Mouse (Mus musculus) forebrain, embryonic 15.5 days (tissue): ENCODE data around the gene Bud23. TPM values are rescaled to one million over a fixed set of nuclear protein-coding genes. Genes with fewer than 3 reads are reported as not detected.

Experiments used
- ATAC-seq: fragments of 200-750 bp; cut with Nextera tagmentation; replicated peaks from 2 replicates; pipeline ENCODE4 v1.8.0; 2017; ENCODE audit warnings: mild to moderate bottlenecking, moderate TSS enrichment, moderate library complexity
- H3K27ac ChIP-seq: fragments of 300-500 bp; sonication (generic); replicated peaks from 2 replicates; pipeline ENCODE4 v1.5.1; 2015; ENCODE audit warnings: mild to moderate bottlenecking, inconsistent platforms
- H3K27me3 ChIP-seq: fragments of 300-500 bp; sonication (generic); 2 replicates; pipeline ENCODE4 v1.6.1; 2015; ENCODE audit warnings: inconsistent platforms
- H3K36me3 ChIP-seq: fragments of 300-500 bp; sonication (generic); 2 replicates; pipeline ENCODE4 v1.6.1; 2015; ENCODE audit warnings: mild to moderate bottlenecking, inconsistent platforms
- H3K4me1 ChIP-seq: fragments of 300-500 bp; sonication (generic); 2 replicates; pipeline ENCODE4 v1.6.1; 2015; ENCODE audit warnings: inconsistent platforms
- H3K4me2 ChIP-seq: fragments of 300-500 bp; sonication (generic); replicated peaks from 2 replicates; pipeline ENCODE4 v1.6.1; 2015; ENCODE audit warnings: mild to moderate bottlenecking, inconsistent platforms
- H3K4me3 ChIP-seq: fragments of 300-500 bp; sonication (generic); 2 replicates; pipeline ENCODE4 v1.5.1; 2015; ENCODE audit warnings: mild to moderate bottlenecking, inconsistent platforms
- H3K9ac ChIP-seq: fragments of 300-500 bp; sonication (generic); replicated peaks from 2 replicates; pipeline ENCODE4 v1.6.1; 2015; ENCODE audit warnings: mild to moderate bottlenecking, inconsistent platforms
- H3K9me3 ChIP-seq: fragments of 300-500 bp; sonication (generic); 2 replicates; pipeline ENCODE4 v1.6.1; 2016; ENCODE audit warnings: inconsistent platforms
- WGBS: fragments of 180-500 bp; shearing (Covaris S2); methylation state at CpG from one replicate; pipeline ENCODE4 v1.1.7; 2015; ENCODE audit warnings: mixed read lengths; 5-methylcytosine and 5-hydroxymethylcytosine counted together
- polyA plus RNA-seq: library from polyadenylated mRNA; unstranded; fragments of >200 nt; fragmentation: Nextera tagmentation; extraction: Ambion mirVana; gene quantifications from 2 replicates; pipeline ENCODE4 v1.2.1, GENCODE M21; 2015

Gene Bud23
- polyA plus RNA-seq, 1 experiment from 2014 or later: 89.0 TPM

DNA sequence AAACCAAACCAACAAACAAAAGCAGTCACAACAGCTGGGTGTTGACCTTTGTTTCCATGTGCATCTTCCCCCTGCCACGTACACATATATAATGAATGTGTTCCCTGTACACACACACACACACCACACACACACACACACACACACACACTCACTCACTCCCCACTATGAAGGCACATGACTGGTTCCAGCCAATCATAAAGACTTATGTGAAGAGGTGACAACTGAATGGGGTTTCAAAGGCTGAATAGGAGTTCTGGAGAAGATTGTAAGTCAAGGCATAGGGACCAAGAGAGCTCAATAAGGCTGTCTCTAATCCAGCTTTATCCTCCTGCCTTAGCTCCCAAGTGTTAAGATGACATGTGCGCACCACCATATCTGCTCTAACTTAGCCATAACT, 14.8 kb upstream of the Bud23 start:
- Histone ChIP-seq H3K4me1 (peaks cover 16% of the 10 kb centered on the region), H3K4me3 (no peak overlapping the region), H3K9me3 (no peaks in the 10 kb centered on the region), H3K27me3 (no peaks in the 10 kb centered on the region), H3K36me3 (no peaks in the 10 kb centered on the region; the same call in 1 of the 2 replicates), H3K4me2 (no peak overlapping the region), H3K27ac (no peak overlapping the region), H3K9ac (no peak overlapping the region)
- whole genome bisulfite sequencing: 100% methylated on average over 2 of the region's 2 CpGs
- ATAC-seq: no peak

DNA sequence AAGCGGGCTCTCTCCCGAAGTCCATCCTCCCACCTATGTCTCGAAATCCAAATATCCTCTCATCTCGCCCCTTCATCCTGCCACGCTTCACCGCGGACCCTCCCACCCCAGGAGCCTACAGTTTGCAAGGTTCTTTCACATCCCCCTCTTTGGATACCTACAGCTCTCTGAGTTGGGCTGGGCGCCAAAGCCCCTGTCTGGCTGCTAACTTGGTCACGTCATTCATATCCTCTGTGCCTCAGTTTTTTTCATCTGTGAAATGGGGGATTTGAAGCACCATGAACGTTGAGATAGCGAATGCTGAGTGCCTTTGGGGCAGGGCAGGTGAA, 13.7 kb upstream of the Bud23 start:
- Histone ChIP-seq H3K4me1 (peaks cover 25% of the 10 kb centered on the region), H3K4me2 (peak overlapping the region; percentile 72), H3K36me3 (peaks cover 2% of the 10 kb centered on the region; the same call in 1 of the 2 replicates), H3K27ac (peak overlapping the region; percentile 97), H3K4me3 (peak overlapping the region; percentile 77), H3K9ac (peak overlapping the region; percentile 98), H3K27me3 (no peaks in the 10 kb centered on the region), H3K9me3 (no peaks in the 10 kb centered on the region)
- no peak for ATAC-seq
- 1% methylated on average over 11 of the region's 11 CpGs for WGBS

DNA sequence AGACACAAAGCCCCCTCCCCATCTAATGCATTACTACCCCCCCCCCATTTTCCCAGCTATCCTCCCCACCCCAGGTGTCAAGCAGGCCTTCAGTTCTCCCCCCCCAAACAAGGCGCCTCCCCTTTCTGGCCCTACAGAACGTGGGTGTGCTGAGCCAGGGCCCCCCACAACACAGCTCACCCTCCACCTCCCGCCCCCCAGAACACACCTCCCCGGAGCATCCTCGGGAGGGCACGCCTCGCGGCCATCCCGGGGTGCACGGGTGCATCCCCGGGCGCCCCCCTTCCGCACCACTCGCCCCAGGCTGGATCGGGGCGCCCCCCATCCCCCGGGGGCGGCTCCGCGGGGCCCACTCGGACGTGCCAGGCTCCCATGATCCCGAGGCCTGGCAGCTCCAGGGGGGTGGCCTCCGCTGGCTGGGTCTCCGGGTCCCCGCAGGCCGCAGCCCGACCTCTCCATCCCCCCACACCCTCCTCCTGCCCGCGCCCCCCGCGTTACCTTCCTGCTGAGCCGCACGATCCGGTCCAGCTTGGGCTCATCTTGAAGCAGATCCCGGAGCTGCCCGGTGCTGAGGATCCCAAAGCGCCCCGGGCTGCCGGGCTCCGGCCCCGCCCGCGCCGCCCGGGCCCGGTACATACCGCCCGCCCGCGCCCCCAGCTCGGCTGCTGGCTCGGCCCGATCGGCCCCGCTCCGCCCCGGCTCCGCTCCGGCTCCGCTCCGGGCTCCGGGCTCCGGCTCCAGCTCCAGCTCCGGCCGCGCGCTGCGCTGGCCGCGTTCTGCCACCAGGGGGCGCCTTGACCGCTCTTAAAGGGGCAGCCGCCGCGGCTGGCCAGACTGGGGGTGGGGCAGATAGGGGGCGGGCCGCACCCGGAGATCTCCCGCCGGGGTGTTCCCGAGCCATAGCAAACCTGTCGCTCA, 13.1 kb upstream of the Bud23 start, which contains the start of gene Vps37d:
TSS of gene Vps37d (minus strand) at position 703 of the 918 bp plus-strand sequence.
- under 1% methylated on average over 62 of the region's 83 CpGs for WGBS
- Histone ChIP-seq H3K4me3 (peak within 1 kb of the TSS; percentile 77), H3K9ac (peak within 1 kb of the TSS; percentile 98), H3K4me1 (peaks cover 28% of the 10 kb centered on the region), H3K9me3 (no peaks in the 10 kb centered on the region), H3K36me3 (peaks cover 6% of the 10 kb centered on the region; the same call in 1 of the 2 replicates), H3K4me2 (peak within 1 kb of the TSS; percentile 72), H3K27ac (peak within 1 kb of the TSS; percentile 97), H3K27me3 (no peaks in the 10 kb centered on the region)
- peak; percentile 83 for ATAC-seq

DNA sequence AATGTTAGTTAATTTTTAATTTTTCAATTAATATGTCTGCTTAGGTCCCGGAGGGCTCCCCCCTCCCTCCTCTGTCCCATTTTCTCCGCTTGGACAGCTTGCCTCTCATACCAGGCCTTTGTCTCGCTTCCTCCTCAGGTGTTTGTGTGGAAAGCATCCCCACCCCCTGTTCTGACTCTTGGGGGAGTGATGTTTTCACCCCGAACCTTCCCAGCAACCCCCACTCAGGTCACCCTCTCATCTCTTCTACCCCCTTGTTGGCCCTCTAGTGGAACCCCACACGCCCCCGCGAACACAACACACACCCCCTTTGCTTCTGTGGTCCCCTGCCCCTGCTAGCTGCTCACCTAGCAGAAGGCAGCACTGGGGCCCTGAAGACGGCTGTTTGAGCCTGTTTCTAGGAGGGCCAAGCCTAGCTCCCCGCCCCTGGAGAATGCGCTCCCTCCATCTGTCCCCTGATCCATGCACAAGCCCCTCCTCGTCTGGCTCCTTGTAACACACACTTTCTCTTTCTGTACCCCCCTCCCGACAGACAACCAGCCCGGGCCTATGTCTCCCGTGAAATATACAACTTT, 12.3 kb upstream of the Bud23 start:
- WGBS: 8% methylated on average over 14 of the region's 14 CpGs
- Histone ChIP-seq H3K27ac (peak overlapping the region; percentile 97), H3K9ac (peak overlapping the region; percentile 98), H3K4me2 (peak overlapping the region; percentile 72), H3K36me3 (peaks cover 14% of the 10 kb centered on the region), H3K27me3 (no peaks in the 10 kb centered on the region), H3K4me1 (peaks cover 28% of the 10 kb centered on the region), H3K9me3 (no peaks in the 10 kb centered on the region), H3K4me3 (peak overlapping the region; percentile 77)
- ATAC-seq: peak; percentile 73

DNA sequence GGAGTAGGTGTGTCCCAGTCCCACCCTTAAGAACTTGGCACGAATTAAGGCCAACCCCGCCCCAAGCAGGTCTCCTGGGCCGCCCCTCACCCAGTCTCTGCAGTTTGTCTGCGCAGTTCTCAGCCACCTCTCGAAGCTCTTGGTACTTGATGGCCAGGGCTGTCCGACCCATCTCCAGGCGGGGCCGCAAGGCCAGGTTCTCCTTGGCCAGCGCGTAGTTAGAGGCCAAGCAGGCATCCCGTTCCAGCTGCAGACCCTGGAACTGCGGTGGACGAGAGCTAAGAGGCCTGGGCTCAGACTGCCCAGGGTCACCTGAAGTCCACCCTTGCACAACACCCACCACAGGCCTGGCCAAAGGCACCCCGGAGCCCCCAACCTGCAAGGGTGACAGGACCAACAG, 11.6 kb upstream of the Bud23 start:
- H3K4me2 ChIP-seq: peak overlapping the region; percentile 72
- peaks cover 19% of the 10 kb centered on the region for H3K36me3 ChIP-seq
- no peaks in the 10 kb centered on the region for H3K27me3 ChIP-seq
- peak overlapping the region; percentile 97 for H3K27ac ChIP-seq
- H3K9ac ChIP-seq: peak overlapping the region; percentile 98; the same call in 1 of the 2 replicates
- peak overlapping the region; percentile 77 for H3K4me3 ChIP-seq
- no peak for ATAC-seq
- 90% methylated on average over 14 of the region's 14 CpGs for WGBS
- peaks cover 28% of the 10 kb centered on the region for H3K4me1 ChIP-seq
- H3K9me3 ChIP-seq: no peaks in the 10 kb centered on the region

DNA sequence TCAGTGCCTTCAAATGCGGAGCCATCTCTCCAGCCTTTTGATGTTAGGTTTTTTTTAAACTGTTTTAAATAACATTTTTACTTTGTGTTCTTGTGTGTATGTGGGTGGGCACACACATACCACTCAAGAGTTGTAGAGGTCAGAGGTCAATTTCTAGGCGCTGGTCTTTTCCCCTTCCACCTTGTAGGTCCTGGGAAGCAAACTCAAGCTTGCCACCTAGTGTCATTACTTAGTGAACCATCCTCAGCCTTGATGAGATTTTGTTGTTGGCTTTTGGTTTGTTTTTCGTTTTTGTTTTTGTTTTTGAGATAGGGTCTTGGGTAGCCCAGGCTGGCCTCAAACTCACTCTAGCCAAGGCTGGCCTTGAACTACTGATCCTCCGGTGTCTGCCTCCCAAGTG, 10.9 kb upstream of the Bud23 start:
- no peak overlapping the region for H3K4me2 ChIP-seq
- no peaks in the 10 kb centered on the region for H3K9me3 ChIP-seq
- 75% methylated on average over 4 of the region's 4 CpGs for WGBS
- no peaks in the 10 kb centered on the region for H3K27me3 ChIP-seq
- no peak overlapping the region for H3K27ac ChIP-seq
- ATAC-seq: no peak
- H3K4me3 ChIP-seq: 0 out of 2 replicates have a peak overlapping the region, but pooled peaks have one; percentile 77
- H3K9ac ChIP-seq: no peak overlapping the region
- H3K4me1 ChIP-seq: peaks cover 28% of the 10 kb centered on the region
- H3K36me3 ChIP-seq: peaks cover 19% of the 10 kb centered on the region

DNA sequence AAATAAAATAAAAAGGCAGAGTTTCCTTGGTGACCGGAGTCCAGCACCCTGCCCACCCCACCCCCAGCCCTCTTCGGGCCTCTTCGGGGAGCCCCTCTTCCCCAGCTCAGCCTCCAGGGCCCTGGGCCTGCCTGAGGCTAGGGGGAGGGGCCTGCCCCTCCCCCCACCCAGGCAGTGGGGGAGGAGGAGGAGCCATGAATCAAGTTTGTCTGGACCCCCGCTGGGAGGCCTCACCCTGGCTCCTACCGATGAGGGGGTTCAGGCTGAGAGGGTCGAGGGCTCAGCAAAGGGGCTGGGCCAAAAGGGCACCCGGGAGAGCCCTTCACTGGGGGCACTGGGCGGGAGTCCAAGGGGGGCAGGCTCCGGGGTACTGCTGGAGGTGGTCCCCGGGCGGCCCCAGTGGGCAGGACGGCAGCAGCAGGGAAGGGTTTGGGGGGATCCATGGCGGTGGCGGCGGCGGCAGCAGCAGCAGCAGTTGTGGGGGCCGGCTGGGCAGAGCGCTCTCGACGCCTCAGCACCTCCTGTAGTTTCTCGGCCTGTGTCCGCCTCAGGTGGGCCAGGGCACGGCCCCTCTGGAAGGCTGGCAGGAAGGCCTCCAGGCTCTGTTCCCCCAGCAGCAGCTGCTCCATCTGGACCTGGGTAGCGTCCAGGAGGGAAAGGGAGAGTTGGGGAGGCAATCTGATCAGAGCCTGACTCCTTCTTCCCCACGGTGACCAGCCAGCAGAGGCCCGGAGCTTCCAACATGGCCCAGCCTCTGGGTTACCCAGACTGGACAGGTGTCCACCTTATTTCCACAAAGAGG, 8.8 kb upstream of the Bud23 start:
- Histone ChIP-seq H3K4me3 (no peak overlapping the region), H3K27ac (no peak overlapping the region), H3K9me3 (no peaks in the 10 kb centered on the region), H3K36me3 (peaks cover 19% of the 10 kb centered on the region), H3K9ac (no peak overlapping the region), H3K4me1 (peaks cover 27% of the 10 kb centered on the region), H3K4me2 (no peak overlapping the region), H3K27me3 (no peaks in the 10 kb centered on the region)
- ATAC-seq: no peak
- 24% methylated on average over 26 of the region's 26 CpGs for WGBS

DNA sequence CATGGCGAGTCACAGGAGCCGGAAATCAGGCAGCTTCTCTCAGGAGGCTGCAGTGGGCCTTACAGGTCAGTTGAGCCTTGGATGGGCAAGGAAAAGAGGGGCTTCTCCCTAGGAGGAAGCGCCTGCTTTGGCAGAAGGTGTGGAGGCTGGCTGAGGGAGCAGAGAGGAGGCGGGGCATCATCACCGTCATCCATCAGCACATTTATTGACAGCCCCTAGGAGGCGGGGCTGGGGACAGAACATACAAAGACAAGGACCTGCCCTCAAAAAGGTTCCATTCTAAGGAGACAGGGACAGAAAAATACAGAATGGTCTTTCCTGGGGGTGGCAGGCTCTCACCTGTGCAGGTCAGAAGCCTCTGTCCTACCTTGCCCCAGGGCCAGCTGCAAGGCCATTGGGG, 8.0 kb upstream of the Bud23 start:
- no peak overlapping the region for H3K9ac ChIP-seq
- H3K27me3 ChIP-seq: no peaks in the 10 kb centered on the region
- ATAC-seq: no peak
- no peak overlapping the region for H3K4me3 ChIP-seq
- 70% methylated on average over 6 of the region's 6 CpGs for WGBS
- H3K36me3 ChIP-seq: peaks cover 25% of the 10 kb centered on the region
- no peak overlapping the region for H3K4me2 ChIP-seq
- no peaks in the 10 kb centered on the region for H3K9me3 ChIP-seq
- peaks cover 23% of the 10 kb centered on the region for H3K4me1 ChIP-seq
- no peak overlapping the region for H3K27ac ChIP-seq

DNA sequence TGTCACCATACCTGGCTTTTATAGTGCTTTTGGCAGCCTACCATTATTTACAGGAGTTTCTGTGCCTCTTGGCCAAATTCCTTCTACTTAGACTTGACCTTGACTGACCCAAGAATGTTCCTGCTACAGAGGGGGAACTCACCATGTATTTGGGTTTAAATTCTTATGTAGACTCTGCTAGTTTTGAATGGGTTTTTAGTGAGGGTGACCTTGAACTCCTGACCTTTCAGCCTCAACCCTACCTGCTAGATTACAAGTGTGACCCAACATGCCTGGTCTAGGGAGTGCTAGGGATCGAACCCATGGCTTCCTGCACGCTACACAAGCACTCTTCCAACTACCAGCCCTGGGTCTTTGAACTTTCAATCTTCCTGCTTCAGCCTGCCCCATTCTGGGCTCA, 7.3 kb upstream of the Bud23 start:
- H3K9me3 ChIP-seq: no peaks in the 10 kb centered on the region
- WGBS: 88% methylated on average over 2 of the region's 2 CpGs
- peaks cover 28% of the 10 kb centered on the region for H3K36me3 ChIP-seq
- H3K4me1 ChIP-seq: peaks cover 23% of the 10 kb centered on the region
- no peak for ATAC-seq
- H3K27ac ChIP-seq: no peak overlapping the region
- no peaks in the 10 kb centered on the region for H3K27me3 ChIP-seq
- no peak overlapping the region for H3K4me3 ChIP-seq
- H3K4me2 ChIP-seq: no peak overlapping the region
- H3K9ac ChIP-seq: no peak overlapping the region

DNA sequence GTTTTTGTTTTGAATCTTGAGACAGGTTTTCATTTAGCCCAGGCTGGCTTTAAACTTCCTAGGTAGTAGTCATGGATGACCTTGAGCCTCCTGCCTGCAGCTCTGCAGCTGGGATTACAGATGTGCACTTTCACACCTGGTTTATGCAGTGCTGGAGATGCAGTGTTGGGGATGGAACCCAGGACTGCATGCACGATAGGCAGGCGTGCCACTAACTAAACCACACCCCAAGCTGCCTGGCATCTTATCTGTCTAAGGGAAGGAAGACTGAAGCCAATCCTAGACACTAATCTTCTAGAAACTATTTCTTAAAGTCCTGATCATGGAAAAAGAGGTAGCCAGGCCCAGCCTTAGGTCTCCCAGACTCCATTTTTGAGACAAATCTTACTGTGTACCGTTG, 5.7 kb upstream of the Bud23 start:
- Histone ChIP-seq H3K4me3 (no peak overlapping the region), H3K27ac (no peak overlapping the region), H3K4me1 (peaks cover 23% of the 10 kb centered on the region), H3K4me2 (no peak overlapping the region), H3K36me3 (peaks cover 28% of the 10 kb centered on the region), H3K9ac (no peak overlapping the region), H3K27me3 (no peaks in the 10 kb centered on the region), H3K9me3 (no peaks in the 10 kb centered on the region)
- ATAC-seq: no peak
- 94% methylated on average over 3 of the region's 3 CpGs for WGBS

DNA sequence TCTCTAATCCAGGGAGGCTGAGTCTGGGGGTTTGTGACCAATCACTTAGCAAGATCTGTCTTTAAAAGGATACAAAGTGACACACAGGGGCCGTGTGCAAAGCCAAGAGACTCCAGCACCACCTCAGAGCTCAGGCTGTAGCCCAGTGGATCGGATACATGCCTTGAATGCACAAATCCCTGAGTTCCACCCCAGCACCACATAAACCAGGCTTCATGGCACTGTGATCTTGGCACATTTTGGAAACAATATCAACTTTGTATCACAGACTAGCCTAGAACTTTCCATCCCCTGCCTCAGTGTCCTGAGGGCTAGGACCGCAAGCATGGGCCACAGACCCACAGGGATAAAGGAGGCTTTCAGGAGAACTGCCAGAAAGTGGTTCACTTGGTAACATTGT, 1.2 kb upstream of the Bud23 start:
- Histone ChIP-seq H3K9me3 (no peaks in the 10 kb centered on the region), H3K4me2 (no peak overlapping the region), H3K36me3 (peaks cover 13% of the 10 kb centered on the region), H3K4me1 (peaks cover 26% of the 10 kb centered on the region), H3K4me3 (no peak overlapping the region), H3K9ac (no peak overlapping the region), H3K27ac (no peak overlapping the region), H3K27me3 (no peaks in the 10 kb centered on the region)
- WGBS: 86% methylated on average over 3 of the region's 3 CpGs
- ATAC-seq: no peak

DNA sequence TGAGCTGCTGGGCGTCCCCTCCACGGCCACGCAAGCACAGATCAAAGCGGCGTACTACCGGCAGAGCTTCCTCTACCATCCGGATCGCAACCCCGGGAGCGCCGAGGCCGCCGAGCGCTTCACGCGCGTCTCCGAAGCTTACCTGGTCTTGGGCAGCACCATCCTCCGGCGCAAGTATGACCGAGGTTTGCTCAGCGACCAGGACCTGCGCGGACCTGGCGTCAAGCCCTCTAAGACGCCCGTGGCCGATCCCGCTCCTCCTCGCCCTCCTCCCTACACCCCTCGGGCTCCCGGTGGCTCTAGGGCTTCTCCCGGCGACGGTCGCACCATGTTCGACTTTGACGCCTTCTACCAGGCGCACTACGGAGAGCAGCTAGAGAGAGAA, 385 bp downstream of the Bud23 start:
- H3K9ac ChIP-seq: peak overlapping the region; percentile 75
- H3K9me3 ChIP-seq: no peaks in the 10 kb centered on the region
- H3K4me2 ChIP-seq: peak overlapping the region; percentile 72
- peaks cover 26% of the 10 kb centered on the region for H3K4me1 ChIP-seq
- ATAC-seq: peak; percentile 42; the same call in 1 of the 2 replicates
- under 1% methylated on average over 40 of the region's 40 CpGs for WGBS
- H3K4me3 ChIP-seq: peak overlapping the region; percentile 69
- H3K27me3 ChIP-seq: no peaks in the 10 kb centered on the region
- peaks cover 27% of the 10 kb centered on the region for H3K36me3 ChIP-seq
- H3K27ac ChIP-seq: peak overlapping the region; percentile 68
